Mouse (Mus musculus) gastrocnemius, adult 18-20 months (tissue): Measurements from ENCODE around the gene Prpf6. TPM values are rescaled to one million over a fixed set of nuclear protein-coding genes. Genes with fewer than 3 reads are reported as not detected.

ENCODE experiments used
- DNase-seq: peaks from one replicate; pipeline ENCODE4 v3.0.0; 2021; ENCODE audit warnings: low spot score
- long read RNA-seq, 2 experiments: library from polyadenylated mRNA; stranded (forward); transcript quantifications; one replicate each; pipeline ENCODE4 v2.0.0; 2021
- total RNA-seq, 2 experiments: library from RNA; stranded (reverse); gene quantifications; 2 replicates each; pipeline ENCODE4 v1.2.3; 2021

Prpf6 gene
- total RNA-seq = 10 to 100 TPM; 30.8 to 34.2 TPM
- long read RNA-seq, experiment 1, transcript Prpf6-201 (21 exons, 3,054 nt) = major isoform, 26 of 33 reads
- long read RNA-seq, experiment 1, partial matches to known transcripts = 4 of 33 reads
- long read RNA-seq, experiment 1, other reads (novel, unspliced or antisense) = 2 of 33 reads
- long read RNA-seq, experiment 2, transcript Prpf6-201 (21 exons, 3,054 nt) = major isoform, 24 of 32 reads
- long read RNA-seq, experiment 2, partial matches to known transcripts = 5 of 32 reads
- long read RNA-seq, experiment 2, other reads (novel, unspliced or antisense) = 3 of 32 reads

GRCm38 (mm10) chr2:181591528-181592085 lies at the start of gene Prpf6:
Prpf6 (plus strand) TSS chr2:181591868.
- DNase-seq = no peak

- no peak for DNase-seq
Observed at GRCm38 (mm10) chr2:181546142-181546541, 45.5 kb upstream of the Prpf6 start.

GRCm38 (mm10) chr2:181548227-181548626 lies 43.4 kb upstream of the Prpf6 start:
- DNase-seq = no peak

- DNase-seq = no peak
Observed at GRCm38 (mm10) chr2:181548682-181549081, 43.0 kb upstream of the Prpf6 start.

GRCm38 (mm10) chr2:181550233-181550632 lies 41.4 kb upstream of the Prpf6 start:
- DNase-seq = peak; percentile 39

- DNase-seq = no peak
Observed at GRCm38 (mm10) chr2:181553772-181554171, 37.9 kb upstream of the Prpf6 start.

GRCm38 (mm10) chr2:181567338-181567737 lies 24.3 kb upstream of the Prpf6 start:
- DNase-seq = no peak

- peak; percentile 58 for DNase-seq
Observed at GRCm38 (mm10) chr2:181568272-181569008, 23.2 kb upstream of the Prpf6 start.

GRCm38 (mm10) chr2:181569856-181570255 lies 21.8 kb upstream of the Prpf6 start:
- DNase-seq = no peak

- DNase-seq = no peak
Observed at GRCm38 (mm10) chr2:181570375-181570774, 21.3 kb upstream of the Prpf6 start.

- no peak for DNase-seq
Observed at GRCm38 (mm10) chr2:181570921-181571595, 20.6 kb upstream of the Prpf6 start.

GRCm38 (mm10) chr2:181571941-181572670 lies 19.6 kb upstream of the Prpf6 start:
- DNase-seq = no peak

- DNase-seq = no peak
Observed at GRCm38 (mm10) chr2:181572921-181573920, 18.4 kb upstream of the Prpf6 start.

GRCm38 (mm10) chr2:181573961-181574360 lies 17.7 kb upstream of the Prpf6 start:
- no peak for DNase-seq

- DNase-seq = no peak
Observed at GRCm38 (mm10) chr2:181574921-181575545, 16.6 kb upstream of the Prpf6 start.

- DNase-seq = no peak
Observed at GRCm38 (mm10) chr2:181576613-181577012, 15.1 kb upstream of the Prpf6 start.

- no peak for DNase-seq
Observed at GRCm38 (mm10) chr2:181577126-181577525, 14.5 kb upstream of the Prpf6 start.

- DNase-seq = peak; percentile 54
Observed at GRCm38 (mm10) chr2:181577981-181578581, 13.6 kb upstream of the Prpf6 start.
